ENCODE assay signal across 14 mouse cellular contexts in the genomic region with DNA sequence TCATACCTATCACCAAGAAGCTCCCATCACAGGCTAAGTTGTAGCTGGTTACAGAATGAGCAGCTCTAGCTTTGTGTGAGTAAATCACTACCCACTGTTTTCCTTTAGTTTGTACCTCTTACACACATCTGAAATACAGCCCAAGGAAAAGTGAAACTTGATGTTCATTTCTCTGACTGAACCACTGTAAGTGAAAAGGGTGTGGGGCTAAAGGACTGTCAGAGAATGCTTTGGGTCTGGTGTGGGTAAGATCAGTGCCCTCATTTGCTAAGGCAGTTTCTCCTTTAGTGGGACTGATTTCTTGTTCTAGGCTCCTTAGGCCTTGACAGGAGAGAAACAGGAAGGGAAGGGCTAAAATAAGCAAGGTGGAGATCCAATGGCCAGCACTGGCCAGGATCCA.
"Had no signal": no experiment of that assay in that cellular context is flagged by ENCODE, and none has a peak within 500 bp of the region (broad histone marks: within the 10 kb centered on the region; RNA-seq: fewer than 3 reads in every experiment).

No protein-coding gene starts in this region.

- H3K4me3 ChIP-seq: limb, embryonic 12.5 days; liver, embryonic 13.5 days; lung, embryonic 15.5 days; megakaryocyte, embryonic 14.5 days; midbrain, embryonic 12.5 days had no signal

- H3K27ac ChIP-seq: kidney, postnatal 0 days; limb, embryonic 12.5 days; liver, embryonic 13.5 days; lung, embryonic 15.5 days; macrophage; midbrain, embryonic 12.5 days had no signal

- H3K9me3 ChIP-seq: limb, embryonic 12.5 days; liver, embryonic 13.5 days; lung, embryonic 15.5 days; megakaryocyte, embryonic 14.5 days; midbrain, embryonic 12.5 days had no signal

- DNase-seq: kidney, adult 9 months; kidney, postnatal 36 days; liver; liver, embryonic 13.5 days; liver, postnatal 0 days; lung, postnatal 14 days; right cerebral cortex, postnatal 14 days; thymus, postnatal 14 days had no signal

- H3K4me2 ChIP-seq: limb, embryonic 12.5 days; liver, embryonic 13.5 days; lung, embryonic 15.5 days; midbrain, embryonic 12.5 days had no signal

- H3K27me3 ChIP-seq: limb, embryonic 12.5 days; liver, embryonic 13.5 days; lung, embryonic 15.5 days; megakaryocyte, embryonic 14.5 days; midbrain, embryonic 12.5 days had no signal

- H3K4me1 ChIP-seq: limb, embryonic 12.5 days; liver, embryonic 13.5 days; lung, embryonic 15.5 days; midbrain, embryonic 12.5 days had no signal

- H3K9ac ChIP-seq: limb, embryonic 12.5 days; liver, embryonic 13.5 days; liver, postnatal 0 days; lung, embryonic 15.5 days; midbrain, embryonic 12.5 days had no signal

- ATAC-seq: liver, postnatal 0 days had no signal
